Mouse (Mus musculus) cerebellum, postnatal 4 days (tissue): ENCODE measurements around the gene Anp32a.

Experiments
- DNase-seq, 2 experiments: peaks; one replicate each; pipeline ENCODE4 v3.0.0; 2022; ENCODE audit warnings: low spot score in 2 of 2, mixed read lengths in 1 of 2

Gene Anp32a

GRCm38 (mm10) chr9:62346388-62346679 is 5.2 kb downstream of the Anp32a start:
- DNase-seq, result no peak

DNA sequence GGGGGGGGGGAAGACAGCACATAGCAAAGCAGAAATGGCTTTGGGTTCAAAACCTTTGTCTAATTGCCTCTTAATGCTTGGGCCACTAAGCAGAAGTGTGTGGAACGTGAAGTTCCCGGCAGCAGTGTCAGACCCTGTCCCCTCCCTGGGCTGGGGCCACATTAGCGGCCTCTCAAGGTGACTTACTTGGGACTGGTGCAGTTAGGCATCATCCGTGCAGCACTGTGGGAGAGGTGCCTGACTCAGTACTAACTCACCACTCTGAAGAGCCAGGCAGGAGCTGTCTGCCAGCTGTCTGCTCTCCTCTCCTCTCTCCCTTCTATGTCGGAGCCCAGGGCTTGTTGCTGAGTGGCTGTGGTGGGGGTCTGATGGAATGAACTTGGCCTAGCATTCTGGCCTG is 6.1 kb downstream of the Anp32a start:
- DNase-seq, result no peak

- DNase-seq, result no peak
Observed at GRCm38 (mm10) chr9:62348050-62348449, 7.0 kb downstream of the Anp32a start.

GRCm38 (mm10) chr9:62348467-62348985 is 7.4 kb downstream of the Anp32a start:
- DNase-seq, result no peak

- DNase-seq, result no peak
Observed at GRCm38 (mm10) chr9:62349250-62349649, 8.2 kb downstream of the Anp32a start.

- DNase-seq, result no peak
Observed at GRCm38 (mm10) chr9:62350721-62351120, 9.6 kb downstream of the Anp32a start.

DNA sequence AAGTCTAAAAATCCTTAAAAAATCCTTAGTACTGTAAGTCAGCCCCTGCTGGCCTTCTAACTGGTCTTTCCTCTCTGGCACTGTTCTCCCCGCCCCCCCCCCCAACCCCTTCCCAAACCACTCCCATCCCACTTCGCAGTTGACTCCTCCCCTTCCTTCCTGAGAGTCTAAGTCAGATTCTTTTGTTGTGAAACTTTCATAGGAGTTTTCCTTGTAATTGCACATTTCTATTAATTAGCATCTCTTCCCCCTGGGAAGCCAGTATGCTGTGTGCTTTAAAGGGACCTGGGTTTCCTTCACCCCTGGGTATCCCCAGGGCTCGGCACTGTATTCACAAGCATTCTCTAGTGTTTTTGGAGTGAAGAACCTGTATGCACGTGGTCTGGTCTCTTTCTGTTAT is 10.1 kb downstream of the Anp32a start:
- DNase-seq, result no peak

GRCm38 (mm10) chr9:62353784-62354183 is 12.7 kb downstream of the Anp32a start:
- DNase-seq, result no peak

DNA sequence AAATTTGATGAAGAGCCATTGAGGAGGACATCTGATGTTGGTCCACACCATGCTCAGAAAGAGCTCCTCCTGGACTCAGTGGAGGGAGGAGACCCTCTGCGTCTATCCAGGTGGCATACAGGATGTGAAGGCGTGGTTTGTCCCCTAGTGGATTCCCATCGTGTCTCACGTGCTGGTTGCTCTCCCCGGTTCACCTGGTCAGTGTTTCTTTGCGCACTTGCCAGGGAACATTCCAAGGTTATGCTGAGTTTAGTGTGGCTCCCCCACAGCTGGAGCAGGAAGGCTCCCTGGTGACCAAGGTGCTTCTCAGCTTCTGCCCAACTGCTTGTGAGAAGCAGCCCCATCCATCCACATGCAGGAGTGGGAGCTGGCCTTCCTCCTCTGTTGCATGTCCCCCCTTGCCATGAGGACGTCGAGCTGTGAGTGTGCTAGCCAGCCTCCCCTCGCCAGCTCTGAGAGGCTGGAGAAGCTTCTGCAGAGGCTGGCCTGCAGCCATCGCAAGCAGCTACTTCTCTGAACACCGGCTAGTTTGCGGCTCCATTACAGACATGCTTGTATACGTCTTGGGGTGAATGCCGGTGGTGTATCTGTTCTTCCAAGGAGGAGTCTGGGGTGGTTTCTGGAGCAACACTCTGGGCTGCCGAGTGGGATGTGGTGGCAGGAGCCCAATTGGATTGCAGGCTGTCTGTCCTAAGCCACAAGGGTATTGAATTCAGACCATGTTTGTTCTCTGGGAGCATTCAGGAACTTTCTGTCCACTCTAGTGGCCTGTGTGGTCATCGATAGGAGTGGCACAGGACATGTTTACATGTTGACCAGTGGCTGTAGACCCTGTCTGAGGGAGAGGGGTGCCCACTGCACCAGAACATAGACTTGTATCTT is 14.0 kb downstream of the Anp32a start:
- DNase-seq, result no peak

- DNase-seq, result no peak
Observed at GRCm38 (mm10) chr9:62355763-62356162, 14.7 kb downstream of the Anp32a start.

DNA sequence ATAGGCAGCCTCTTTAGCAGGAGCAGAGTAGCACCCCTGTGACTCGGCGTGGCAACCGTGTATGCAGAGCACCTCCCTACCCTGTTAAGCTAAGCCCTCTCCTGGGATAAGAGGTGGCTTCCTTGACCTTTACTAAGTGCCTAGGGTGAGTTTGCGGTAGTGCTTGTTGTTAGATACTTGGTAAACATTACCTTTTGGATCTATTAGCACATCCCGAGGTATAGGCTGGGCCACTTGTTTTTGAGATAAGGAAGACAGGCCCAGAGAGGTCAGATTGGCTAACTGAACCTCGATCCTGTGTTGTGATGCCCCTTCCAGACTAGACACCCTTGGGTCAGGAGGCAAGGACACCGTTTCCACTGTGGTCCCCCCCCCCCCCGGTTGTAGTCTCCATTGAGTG is 16.5 kb downstream of the Anp32a start:
- no peak for DNase-seq

DNA sequence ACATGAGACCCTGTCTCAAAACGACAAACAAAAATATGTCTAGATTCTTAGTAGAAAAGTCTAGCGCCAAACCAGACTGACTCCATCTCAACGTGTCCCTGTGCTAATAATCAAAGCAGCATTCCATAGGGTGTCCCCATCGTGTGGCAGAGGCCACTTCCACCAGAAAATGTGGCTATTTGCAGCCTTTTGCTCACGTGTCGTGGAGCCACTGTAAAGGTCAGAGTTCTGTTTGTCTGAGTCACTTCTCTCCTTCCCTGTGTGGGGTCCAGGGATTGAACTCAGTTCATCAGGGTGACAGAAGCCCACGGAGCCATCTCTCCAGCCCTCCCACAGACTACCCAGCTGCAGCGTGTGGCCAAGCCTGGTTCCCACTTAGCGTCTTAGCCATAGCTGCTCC is 17.8 kb downstream of the Anp32a start:
- DNase-seq, result no peak

- no peak for DNase-seq
Observed at GRCm38 (mm10) chr9:62360889-62361288, 19.8 kb downstream of the Anp32a start.

- no peak for DNase-seq
Observed at GRCm38 (mm10) chr9:62362835-62363385, 21.8 kb downstream of the Anp32a start.

DNA sequence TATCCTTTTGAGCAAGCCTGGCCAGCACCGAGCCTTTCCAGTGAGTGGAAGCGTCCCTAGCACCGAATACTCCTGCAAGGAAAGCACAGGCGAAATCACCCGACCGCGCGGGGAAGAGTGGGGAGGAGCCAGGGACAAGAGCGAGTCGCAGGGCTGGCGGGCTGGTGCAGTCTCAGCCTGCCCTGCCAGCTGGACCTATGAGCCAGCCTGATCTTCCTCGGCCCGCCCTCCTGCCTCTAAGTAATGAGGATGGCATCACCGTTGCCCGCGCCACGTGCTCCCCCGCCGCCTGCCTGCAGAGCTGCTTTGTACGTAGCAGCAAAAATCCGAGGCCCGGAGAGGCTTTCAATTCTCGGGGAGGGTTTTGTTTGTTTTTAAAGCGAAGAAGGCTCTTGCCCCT is 22.5 kb downstream of the Anp32a start:
- peak; percentile 80 to 85 for DNase-seq

GRCm38 (mm10) chr9:62364216-62364615 is 23.1 kb downstream of the Anp32a start:
- no peak for DNase-seq

- DNase-seq, result no peak
Observed at GRCm38 (mm10) chr9:62364831-62365230, 23.7 kb downstream of the Anp32a start.

DNA sequence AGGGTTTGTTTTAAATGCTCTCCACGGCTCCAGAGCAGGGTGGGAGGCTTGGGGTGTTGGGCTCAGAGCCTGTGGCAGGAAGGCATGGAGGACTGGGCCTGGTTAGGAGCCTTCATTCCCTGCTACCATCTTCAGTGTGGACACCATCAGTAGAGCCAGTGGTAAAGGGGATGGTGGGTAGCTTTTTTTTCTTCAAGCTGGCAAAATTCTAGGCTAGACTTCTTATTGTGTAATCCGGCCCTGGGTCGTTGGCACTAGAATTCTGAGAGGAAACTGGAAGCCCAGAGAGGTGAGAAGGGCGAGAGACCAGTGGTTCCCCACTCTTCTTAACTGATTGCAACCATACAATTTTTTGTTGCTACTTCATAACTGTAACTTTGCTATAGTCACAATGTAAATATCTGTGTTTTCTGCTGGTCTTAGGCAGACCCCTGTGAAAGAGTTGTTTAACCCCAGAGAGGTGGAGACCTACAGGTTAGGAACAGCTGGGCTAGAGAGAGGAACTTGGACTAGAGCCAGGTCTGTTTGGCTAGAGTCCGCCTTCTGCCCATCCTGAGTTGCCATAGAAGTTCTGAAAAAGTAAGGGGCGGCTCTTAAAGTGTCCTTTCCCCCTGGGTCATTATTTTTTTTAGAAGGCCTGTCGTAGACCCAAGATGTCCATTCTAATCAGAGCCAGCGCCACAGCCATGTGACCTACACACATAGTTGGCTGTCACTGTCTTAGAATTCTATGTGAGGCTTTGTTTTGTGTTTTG is 24.4 kb downstream of the Anp32a start:
- no peak for DNase-seq

DNA sequence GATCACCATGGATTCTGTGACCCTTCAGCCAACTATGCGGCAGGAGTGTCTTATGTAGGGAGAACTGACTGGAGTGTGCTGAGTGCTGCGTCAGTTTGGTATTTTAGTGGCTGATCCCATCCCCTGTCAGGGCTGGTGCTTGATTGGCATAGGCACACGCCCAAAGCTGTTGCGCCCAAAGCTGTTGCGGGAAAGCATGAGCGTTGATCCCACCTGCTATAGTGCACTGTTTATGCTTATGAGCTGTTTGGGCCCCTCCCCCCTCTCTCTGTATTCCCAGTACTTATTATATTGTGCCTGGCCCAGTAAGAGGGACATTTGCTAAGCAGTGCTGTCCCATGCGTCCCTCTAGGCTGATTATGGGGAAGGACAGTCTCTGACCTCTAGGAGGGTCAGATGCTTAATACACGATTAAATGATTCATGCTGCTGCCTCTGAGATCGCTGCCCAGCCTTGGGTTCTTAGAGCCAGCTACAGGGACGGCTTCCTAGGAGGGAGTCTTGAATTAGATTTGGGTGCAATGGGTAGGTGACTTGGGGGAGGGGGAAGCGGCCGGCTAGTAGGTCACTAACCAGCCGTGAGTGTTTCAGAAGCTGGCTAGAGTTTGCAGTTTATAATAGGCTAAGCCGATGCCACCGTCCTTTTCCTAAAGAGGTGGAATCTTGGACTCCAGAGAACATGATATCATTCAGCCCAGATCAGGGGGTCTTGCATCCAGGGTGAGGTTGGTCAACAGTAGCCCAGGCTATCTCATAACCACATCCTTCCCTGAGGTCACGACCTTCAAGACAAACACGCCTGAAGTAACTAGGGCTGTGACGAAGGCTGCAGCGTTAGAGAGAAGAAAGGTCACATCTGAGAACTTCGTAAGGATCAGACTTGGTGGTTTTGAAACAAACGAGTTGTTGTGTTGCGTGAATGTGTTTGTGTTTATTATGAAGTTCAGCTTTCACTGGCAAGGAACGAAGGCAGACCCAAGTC is 25.7 kb downstream of the Anp32a start:
- no peak for DNase-seq

GRCm38 (mm10) chr9:62367510-62368071 is 26.5 kb downstream of the Anp32a start:
- no peak for DNase-seq

DNA sequence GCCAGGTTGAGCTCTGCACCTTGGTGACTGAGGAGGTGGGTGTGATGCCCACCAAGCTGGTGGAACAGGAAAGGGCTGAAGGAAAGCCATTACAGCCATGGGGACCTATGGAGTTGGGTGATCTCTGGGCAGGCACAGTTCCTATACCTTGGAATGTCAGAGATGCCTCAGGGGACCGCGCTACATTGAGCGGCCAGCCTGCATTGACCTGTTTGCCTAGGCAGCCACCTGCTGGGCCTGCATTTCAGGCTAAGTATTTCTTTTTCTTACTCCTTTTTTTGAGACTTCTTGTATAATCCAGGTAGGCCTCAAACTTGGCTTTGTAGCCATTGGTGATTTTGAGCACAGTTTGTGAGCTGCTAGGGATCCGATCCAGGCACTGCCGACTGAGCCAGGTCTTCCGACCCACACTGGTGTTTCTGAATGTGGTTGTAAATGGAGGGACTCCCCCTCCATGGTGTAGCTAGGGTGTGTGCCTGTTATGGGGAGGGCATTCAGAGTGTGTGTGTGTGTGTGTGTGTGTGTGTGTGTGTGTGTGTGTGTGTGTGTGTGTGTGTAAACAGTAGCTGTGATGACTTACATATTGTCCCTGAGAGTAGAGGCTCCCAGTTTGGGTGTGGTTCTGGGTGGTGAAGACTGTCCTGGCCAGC is 27.3 kb downstream of the Anp32a start:
- no peak for DNase-seq
